In the genomic region with DNA sequence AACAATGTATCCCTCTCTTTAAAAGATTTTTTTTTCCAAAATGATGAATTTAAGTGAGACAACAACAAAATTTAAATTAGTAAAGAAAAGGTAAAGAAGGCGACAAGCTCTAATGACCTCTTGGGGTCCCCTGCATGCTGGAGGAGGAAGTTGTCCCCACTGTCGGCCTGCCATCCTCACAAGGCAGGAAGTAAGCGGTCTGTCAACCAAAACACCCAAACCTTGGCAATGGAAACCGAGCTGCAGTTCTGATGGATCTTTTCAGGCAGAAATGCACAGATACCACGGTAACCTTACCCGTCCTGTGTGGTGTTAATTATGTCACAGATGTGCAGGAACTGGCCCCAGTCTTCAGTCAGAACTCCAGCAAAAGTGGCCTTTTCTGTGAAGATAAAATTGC, we compare ENCODE assay signal across 30 mouse cellular contexts. TPM values are rescaled to one million over a fixed set of nuclear protein-coding genes. Genes with fewer than 3 reads are reported as not detected.
A peak's percentile ranks its signal among the peaks of the same experiment; 100 is the strongest.
DNase-seq lines count a peak whose midpoint lies in the region; ATAC-seq lines count a peak whose summit lies in the region.
"Had no signal": no experiment of that assay in that cellular context is flagged by ENCODE, and none has a peak within 500 bp of the region (broad histone marks: within the 10 kb centered on the region; RNA-seq: fewer than 3 reads in every experiment).

No protein-coding gene starts in this region.

- WGBS in heart, embryonic 13.5 days: 68% methylated on average over 6 of the region's 6 CpGs
- WGBS in embryonic facial prominence, embryonic 12.5 days: 42% methylated on average over 6 of the region's 6 CpGs
- WGBS in liver, embryonic 15.5 days (ENCODE audit: insufficient replicate concordance): 36% methylated on average over 6 of the region's 6 CpGs

- 0 out of 2 replicates have a peak overlapping the region, but pooled peaks have one; percentile 30 for H3K9ac ChIP-seq in heart, embryonic 13.5 days
- no peak overlapping the region for H3K9ac ChIP-seq in embryonic facial prominence, embryonic 12.5 days
- no peak overlapping the region for H3K9ac ChIP-seq in liver, embryonic 15.5 days
- H3K9ac ChIP-seq: forebrain, embryonic 15.5 days; hindbrain, embryonic 15.5 days; limb, embryonic 12.5 days; neural tube, embryonic 15.5 days had no signal

- H3K27ac ChIP-seq in heart, embryonic 13.5 days (replicated peaks): no peak overlapping the region
- H3K27ac ChIP-seq in embryonic facial prominence, embryonic 12.5 days: 0 out of 2 replicates have a peak overlapping the region, but pooled peaks have one; percentile 6
- no peak overlapping the region for H3K27ac ChIP-seq in liver, embryonic 15.5 days (replicated peaks)
- H3K27ac ChIP-seq: forebrain, embryonic 10.5 days; forebrain, embryonic 15.5 days; gastrocnemius, adult 2 months; hindbrain, embryonic 10.5 days; hindbrain, embryonic 15.5 days; limb, embryonic 12.5 days; neural tube, embryonic 15.5 days had no signal

- no peak overlapping the region for H3K4me3 ChIP-seq in heart, embryonic 13.5 days
- no peak overlapping the region for H3K4me3 ChIP-seq in embryonic facial prominence, embryonic 12.5 days
- no peak overlapping the region for H3K4me3 ChIP-seq in liver, embryonic 15.5 days (replicated peaks)
- H3K4me3 ChIP-seq: forebrain, embryonic 10.5 days; forebrain, embryonic 15.5 days; gastrocnemius, adult 2 months; hindbrain, embryonic 10.5 days; hindbrain, embryonic 15.5 days; limb, embryonic 12.5 days; neural tube, embryonic 15.5 days had no signal

- peaks cover 42% of the 10 kb centered on the region for H3K36me3 ChIP-seq in heart, embryonic 13.5 days
- no peaks in the 10 kb centered on the region for H3K36me3 ChIP-seq in embryonic facial prominence, embryonic 12.5 days
- H3K36me3 ChIP-seq in liver, embryonic 15.5 days (replicated peaks): peaks cover 48% of the 10 kb centered on the region
- H3K36me3 ChIP-seq: forebrain, embryonic 15.5 days; hindbrain, embryonic 15.5 days; limb, embryonic 12.5 days; neural tube, embryonic 15.5 days had no signal

- H3K4me2 ChIP-seq in heart, embryonic 13.5 days: no peak overlapping the region
- no peak overlapping the region for H3K4me2 ChIP-seq in embryonic facial prominence, embryonic 12.5 days (replicated peaks)
- peak overlapping the region; percentile 94 for H3K4me2 ChIP-seq in liver, embryonic 15.5 days
- H3K4me2 ChIP-seq: forebrain, embryonic 15.5 days; heart, embryonic 11.5 days; limb, embryonic 12.5 days had no signal

- DNase-seq in heart, adult 8-10 months (ENCODE audit: low spot score): no peak
- no peak for DNase-seq in thymus, adult 18-20 months
- DNase-seq in adrenal gland, postnatal 25 days: no peak
- no peak for DNase-seq in left cerebral cortex, adult 18-20 months (ENCODE audit: low spot score in 2 of 2)
- DNase-seq: B cell, adult 2 months; cerebellum, adult 11 months; cerebellum, adult 9-10 months; gastrocnemius, adult 2 months; gastrocnemius, postnatal 36 days; kidney, adult 11 months; kidney, postnatal 25 days; lung, adult 18-20 months; lung, postnatal 4 days; midbrain, embryonic 14.5 days; retina, postnatal 1 day; right cerebral cortex, postnatal 14 days; thymus, postnatal 14 days had no signal

- no peaks in the 10 kb centered on the region for H3K27me3 ChIP-seq in heart, embryonic 13.5 days (replicated peaks)
- no peaks in the 10 kb centered on the region for H3K27me3 ChIP-seq in embryonic facial prominence, embryonic 12.5 days
- H3K27me3 ChIP-seq in liver, embryonic 15.5 days: no peaks in the 10 kb centered on the region
- H3K27me3 ChIP-seq: forebrain, embryonic 15.5 days; hindbrain, embryonic 15.5 days; neural tube, embryonic 15.5 days had no signal

- no peaks in the 10 kb centered on the region for H3K9me3 ChIP-seq in heart, embryonic 13.5 days
- no peaks in the 10 kb centered on the region for H3K9me3 ChIP-seq in embryonic facial prominence, embryonic 12.5 days
- H3K9me3 ChIP-seq in liver, embryonic 15.5 days (replicated peaks): no peaks in the 10 kb centered on the region
- H3K9me3 ChIP-seq: forebrain, embryonic 10.5 days; forebrain, embryonic 15.5 days; hindbrain, embryonic 10.5 days; hindbrain, embryonic 15.5 days; limb, embryonic 12.5 days; neural tube, embryonic 15.5 days had no signal

- no peak for ATAC-seq in heart, embryonic 13.5 days (ENCODE audit: extremely low read depth, insufficient number of reproducible peaks, low FRiP score, low TSS enrichment)
- ATAC-seq in embryonic facial prominence, embryonic 12.5 days (ENCODE audit: insufficient number of reproducible peaks, insufficient read depth, low FRiP score, low TSS enrichment): no peak
- peak; percentile 54 to 77; a peak in 3 of 4 replicates for ATAC-seq in hematopoietic stem cell, adult 5-6 weeks (replicated peaks in 1 of 2; ENCODE audit: insufficient read depth in 1 of 2, low FRiP score in 2 of 2, low TSS enrichment in 1 of 2, low read depth in 1 of 2, poor library complexity in 2 of 2, severe bottlenecking in 2 of 2)
- ATAC-seq in liver, embryonic 15.5 days (ENCODE audit: insufficient read depth): no peak
- ATAC-seq: forebrain, embryonic 15.5 days; inflammation-experienced regulatory T-cells, adult 6 months; lung, postnatal 0 days had no signal

- H3K4me1 ChIP-seq in heart, embryonic 13.5 days: peaks cover 28% of the 10 kb centered on the region
- H3K4me1 ChIP-seq in embryonic facial prominence, embryonic 12.5 days: peaks cover 9% of the 10 kb centered on the region; the same call in 1 of the 2 replicates
- peaks cover 38% of the 10 kb centered on the region for H3K4me1 ChIP-seq in liver, embryonic 15.5 days (replicated peaks)
- H3K4me1 ChIP-seq: limb, embryonic 12.5 days had no signal

RNA-seq across cellular contexts. Expression of a gene that starts 3.4 kb away (rescaled TPM):
- polyA plus RNA-seq in heart, embryonic 13.5 days (2015; fragmentation: Nextera tagmentation; extraction: Ambion mirVana): 29.3 and 37.8 TPM in 2 replicates
- 10 to 100 TPM; 12.6 to 19.0 (median 16.4) TPM for total RNA-seq in heart, adult 8-10 months (2022)
- 19.2 and 24.2 TPM in 2 replicates for polyA plus RNA-seq in embryonic facial prominence, embryonic 12.5 days (2016; fragmentation: Nextera tagmentation; extraction: Ambion mirVana)
- 32.8 and 42.8 TPM in 2 replicates for total RNA-seq in hematopoietic stem cell, adult 5-6 weeks (2017)
- 50.5 and 53.4 TPM in 2 replicates for polyA plus RNA-seq in liver, embryonic 15.5 days (2015; fragmentation: Nextera tagmentation; extraction: Ambion mirVana)
- 71.5 and 72.6 TPM in 2 replicates for total RNA-seq in adrenal gland, postnatal 25 days (2021)
- total RNA-seq in left cerebral cortex, adult 18-20 months (2021): 10 to 100 TPM; 27.5 to 32.3 TPM

RNA-seq across cellular contexts. Expression of a gene that starts 46.8 kb away (rescaled TPM):
- polyA plus RNA-seq in heart, embryonic 13.5 days (2015; fragmentation: Nextera tagmentation; extraction: Ambion mirVana): 33.5 and 37.1 TPM in 2 replicates
- total RNA-seq in heart, adult 8-10 months (2022): 10 to 100 TPM; 19.4 to 23.1 (median 21.4) TPM
- polyA plus RNA-seq in embryonic facial prominence, embryonic 12.5 days (2016; fragmentation: Nextera tagmentation; extraction: Ambion mirVana): 46.5 and 47.9 TPM in 2 replicates
- total RNA-seq in hematopoietic stem cell, adult 5-6 weeks (2017): 15.6 and 28.1 TPM in 2 replicates
- polyA plus RNA-seq in liver, embryonic 15.5 days (2015; fragmentation: Nextera tagmentation; extraction: Ambion mirVana): 24.2 and 26.0 TPM in 2 replicates
- 21.4 and 25.7 TPM in 2 replicates for total RNA-seq in adrenal gland, postnatal 25 days (2021)
- total RNA-seq in left cerebral cortex, adult 18-20 months (2021): 10 to 100 TPM; 26.4 to 30.5 TPM

RNA-seq across cellular contexts. Expression of a gene that starts 46.9 kb away (rescaled TPM):
- polyA plus RNA-seq in heart, embryonic 13.5 days (2015; fragmentation: Nextera tagmentation; extraction: Ambion mirVana): 12.0 and 12.4 TPM in 2 replicates
- 1 to 10 TPM; 5.1 to 6.3 (median 5.3) TPM for total RNA-seq in heart, adult 8-10 months (2022)
- polyA plus RNA-seq in embryonic facial prominence, embryonic 12.5 days (2016; fragmentation: Nextera tagmentation; extraction: Ambion mirVana): 39.7 and 41.0 TPM in 2 replicates
- 27.6 and 32.4 TPM in 2 replicates for total RNA-seq in hematopoietic stem cell, adult 5-6 weeks (2017)
- polyA plus RNA-seq in liver, embryonic 15.5 days (2015; fragmentation: Nextera tagmentation; extraction: Ambion mirVana): 6.4 and 6.7 TPM in 2 replicates
- 11.8 and 12.9 TPM in 2 replicates for total RNA-seq in adrenal gland, postnatal 25 days (2021)
- total RNA-seq in left cerebral cortex, adult 18-20 months (2021): 10 to 100 TPM; 10.6 to 11.4 TPM

Comparison
In these comparisons a context has a peak if more than half of its experiments do, and no peak if none do; other contexts are left out.
1. ATAC-seq: peak in hematopoietic stem cell, adult 5-6 weeks (2 of 2); none in heart, embryonic 13.5 days (single experiment), embryonic facial prominence, embryonic 12.5 days (single experiment) and liver, embryonic 15.5 days (single experiment).